Mouse (Mus musculus): Measurements from ENCODE around the gene Psg19. TPM values are rescaled to one million over a fixed set of nuclear protein-coding genes. Genes with fewer than 3 reads are reported as not detected.

The Psg19 gene
- not detected in 2 replicates for polyA plus RNA-seq (2016; fragmentation: Nextera tagmentation; extraction: Ambion mirVana)

DNA sequence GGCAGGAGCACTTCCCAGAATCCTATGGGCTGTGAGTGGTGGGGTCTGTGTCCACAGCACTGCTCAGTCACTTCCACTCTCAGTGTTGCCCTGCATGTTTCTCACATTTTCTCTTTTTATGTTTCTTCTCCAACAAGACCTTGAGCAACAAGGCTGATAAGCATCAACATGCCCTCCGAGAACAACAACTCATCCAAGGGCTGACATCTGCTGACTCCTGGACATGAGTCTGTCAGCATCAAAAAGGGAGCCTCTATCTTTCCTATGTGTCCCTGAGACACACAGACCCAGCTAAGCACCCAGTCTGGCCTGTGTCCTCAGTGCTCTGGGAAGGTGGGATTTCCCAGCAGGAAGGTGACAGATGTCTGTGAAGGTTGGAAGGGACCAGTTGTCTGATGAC is at the start of gene Psg19:
Gene Psg19, minus strand, starts transcription at position 101 of the 400 bp plus-strand sequence.
- H3K27me3 ChIP-seq = no peaks in the 10 kb centered on the region
- no peaks in the 10 kb centered on the region for H3K9me3 ChIP-seq
- no peak within 1 kb of the TSS for H3K4me3 ChIP-seq
- no peak for ATAC-seq (ENCODE audit: insufficient number of reproducible peaks, insufficient read depth, low FRiP score, low TSS enrichment)
- no peak within 1 kb of the TSS for H3K27ac ChIP-seq
- WGBS = 77% methylated on average over 1 of the region's 1 CpGs
- no peaks in the 10 kb centered on the region for H3K36me3 ChIP-seq
- no peak within 1 kb of the TSS for H3K4me2 ChIP-seq (replicated peaks)
- H3K4me1 ChIP-seq = no peaks in the 10 kb centered on the region
- H3K9ac ChIP-seq = no peak within 1 kb of the TSS

DNA sequence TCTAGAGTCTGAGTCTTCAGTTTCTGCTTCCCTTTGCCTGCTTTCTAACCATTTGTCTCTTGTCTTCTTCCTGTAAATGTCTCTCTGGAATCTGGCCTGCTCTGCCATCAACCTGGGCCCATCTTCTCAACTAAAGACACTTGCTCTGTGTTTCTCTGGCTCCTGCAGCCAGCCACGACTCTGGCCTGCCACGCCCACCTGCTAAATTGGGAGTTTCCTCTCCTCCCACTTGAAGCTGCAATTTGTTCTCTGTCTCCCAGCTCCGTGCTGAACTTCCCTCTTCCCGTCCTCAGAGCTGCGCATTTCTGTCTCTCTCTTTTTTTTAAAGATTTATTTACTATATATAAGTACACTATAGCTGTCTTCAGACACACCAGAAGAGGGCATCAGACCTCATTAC is 46.5 kb upstream of the Psg19 start:
- Histone ChIP-seq H3K27me3 (no peaks in the 10 kb centered on the region), H3K36me3 (no peaks in the 10 kb centered on the region), H3K9me3 (no peaks in the 10 kb centered on the region), H3K9ac (no peak overlapping the region), H3K4me3 (no peak overlapping the region), H3K4me2 (replicated peaks) (no peak overlapping the region), H3K4me1 (peaks cover 6% of the 10 kb centered on the region; the same call in 1 of the 2 replicates), H3K27ac (no peak overlapping the region)
- ATAC-seq (ENCODE audit: insufficient number of reproducible peaks, insufficient read depth, low FRiP score, low TSS enrichment) = no peak
- WGBS = 47% methylated on average over 5 of the region's 5 CpGs

GRCm38 (mm10) chr7:18841174-18841567 is 42.9 kb upstream of the Psg19 start:
- ATAC-seq (ENCODE audit: insufficient number of reproducible peaks, insufficient read depth, low FRiP score, low TSS enrichment) = no peak
- Histone ChIP-seq H3K27ac (no peak overlapping the region), H3K4me1 (peaks cover 8% of the 10 kb centered on the region; the same call in 1 of the 2 replicates), H3K9me3 (no peaks in the 10 kb centered on the region), H3K27me3 (no peaks in the 10 kb centered on the region), H3K9ac (no peak overlapping the region), H3K36me3 (no peaks in the 10 kb centered on the region), H3K4me2 (replicated peaks) (peak overlapping the region; percentile 43), H3K4me3 (0 out of 2 replicates have a peak overlapping the region, but pooled peaks have one; percentile 17)
- WGBS = 84% methylated on average over 1 of the region's 1 CpGs

DNA sequence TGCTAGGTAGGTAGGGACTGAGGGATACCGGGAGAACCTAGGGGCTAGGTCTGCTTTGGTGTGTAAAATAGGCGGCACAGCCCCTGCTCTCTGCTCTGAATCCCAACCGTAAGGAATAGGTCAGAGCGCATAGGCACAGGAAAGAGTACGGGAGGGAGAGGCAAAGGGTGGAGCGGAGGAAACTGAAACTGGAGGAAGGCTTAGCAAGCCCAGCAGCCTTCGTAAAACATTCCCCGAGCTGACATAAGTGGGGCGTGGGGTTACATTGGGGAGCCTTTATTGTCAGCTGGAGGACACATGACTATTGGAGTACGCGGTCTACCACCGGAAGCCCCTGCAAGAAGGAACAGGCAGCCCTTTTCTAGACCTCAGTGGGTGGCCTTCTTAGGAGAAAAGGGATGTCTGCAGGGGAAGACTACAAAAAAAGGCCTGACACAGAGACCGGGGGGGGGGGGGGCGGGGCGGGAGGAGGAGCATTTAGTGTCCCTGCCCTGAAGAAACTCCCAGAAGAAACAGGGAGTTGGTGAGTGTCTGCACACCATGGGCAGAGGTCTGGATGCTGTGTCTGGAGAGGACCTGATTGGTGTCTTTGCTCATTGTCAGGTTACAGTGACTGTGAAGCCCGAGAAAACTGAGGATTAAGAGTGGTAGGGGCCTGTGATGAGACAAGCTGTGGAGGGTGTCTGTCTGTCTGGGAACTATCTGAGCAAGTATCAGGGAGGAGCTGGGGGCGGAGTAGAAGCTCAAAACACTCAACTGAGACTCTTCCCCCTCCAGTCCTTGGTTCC is 42.3 kb upstream of the Psg19 start:
- 4% methylated on average over 14 of the region's 17 CpGs for WGBS
- no peaks in the 10 kb centered on the region for H3K36me3 ChIP-seq
- H3K4me2 ChIP-seq (replicated peaks) = peak overlapping the region; percentile 53
- ATAC-seq (ENCODE audit: insufficient number of reproducible peaks, insufficient read depth, low FRiP score, low TSS enrichment) = peak; percentile 88
- no peaks in the 10 kb centered on the region for H3K27me3 ChIP-seq
- H3K9ac ChIP-seq = peak overlapping the region; percentile 42; the same call in 1 of the 2 replicates
- peaks cover 8% of the 10 kb centered on the region; the same call in 1 of the 2 replicates for H3K4me1 ChIP-seq
- H3K27ac ChIP-seq = peak overlapping the region; percentile 77
- H3K4me3 ChIP-seq = peak overlapping the region; percentile 30
- H3K9me3 ChIP-seq = no peaks in the 10 kb centered on the region

DNA sequence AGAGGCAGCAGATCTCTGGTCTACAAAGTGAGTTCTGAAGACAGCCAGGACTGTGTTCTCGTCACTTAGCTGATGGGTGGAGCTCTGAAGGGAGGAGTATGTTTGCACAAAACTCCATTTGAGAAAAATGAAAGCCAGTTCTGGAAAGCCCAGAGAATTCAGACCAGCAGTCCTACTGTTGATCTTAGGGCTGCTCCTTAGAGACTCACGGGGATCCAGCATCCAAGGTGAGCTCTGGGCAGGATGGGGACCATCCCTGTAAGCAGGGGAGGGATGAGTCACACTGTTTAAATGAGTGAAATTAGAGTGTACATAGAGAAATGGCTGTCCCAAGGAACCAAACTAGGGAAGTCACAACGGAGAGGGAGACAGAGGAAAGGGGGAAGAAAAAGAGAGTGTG is 41.5 kb upstream of the Psg19 start, which contains the start of gene Mill2:
Gene Mill2, plus strand, starts transcription at position 102 of the 400 bp plus-strand sequence.
- no peaks in the 10 kb centered on the region for H3K27me3 ChIP-seq
- H3K27ac ChIP-seq = peak within 1 kb of the TSS; percentile 77
- peak within 1 kb of the TSS; percentile 30 for H3K4me3 ChIP-seq
- no peaks in the 10 kb centered on the region for H3K9me3 ChIP-seq
- H3K4me2 ChIP-seq (replicated peaks) = peak within 1 kb of the TSS; percentile 53
- peaks cover 8% of the 10 kb centered on the region; the same call in 1 of the 2 replicates for H3K4me1 ChIP-seq
- H3K36me3 ChIP-seq = no peaks in the 10 kb centered on the region
- 17% methylated on average over 3 of the region's 3 CpGs for WGBS
- ATAC-seq (ENCODE audit: insufficient number of reproducible peaks, insufficient read depth, low FRiP score, low TSS enrichment) = 0 out of 2 replicates have a peak, but pooled peaks have one; percentile 24
- peak within 1 kb of the TSS; percentile 42; the same call in 1 of the 2 replicates for H3K9ac ChIP-seq

- H3K4me1 ChIP-seq = no peaks in the 10 kb centered on the region
- H3K4me3 ChIP-seq = no peak overlapping the region
- 46% methylated on average over 13 of the region's 13 CpGs for WGBS
- no peaks in the 10 kb centered on the region for H3K9me3 ChIP-seq
- H3K27me3 ChIP-seq = no peaks in the 10 kb centered on the region
- H3K27ac ChIP-seq = no peak overlapping the region
- no peak for ATAC-seq (ENCODE audit: insufficient number of reproducible peaks, insufficient read depth, low FRiP score, low TSS enrichment)
- no peaks in the 10 kb centered on the region for H3K36me3 ChIP-seq
- H3K9ac ChIP-seq = no peak overlapping the region
- no peak overlapping the region for H3K4me2 ChIP-seq (replicated peaks)
Measured at GRCm38 (mm10) chr7:18832298-18832697, 34.0 kb upstream of the Psg19 start.

DNA sequence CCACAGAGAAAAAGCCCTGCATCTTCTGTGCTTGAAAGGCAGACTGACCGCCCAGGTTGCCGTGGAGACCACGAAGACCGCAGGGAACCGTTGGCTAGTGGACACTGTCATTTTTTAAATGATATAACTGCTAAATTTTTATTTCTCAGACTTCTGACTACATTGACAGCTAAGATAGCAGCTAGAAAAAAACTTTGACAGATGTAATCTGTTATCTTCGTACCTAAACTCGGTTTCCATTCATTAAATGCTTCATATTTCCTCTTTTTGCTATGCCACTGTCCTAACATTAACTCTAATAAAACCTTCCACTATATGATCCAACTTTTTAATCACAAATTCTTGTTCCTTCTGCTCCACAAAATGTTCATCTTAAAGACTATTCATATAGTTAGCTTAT is 31.2 kb upstream of the Psg19 start:
- no peak for ATAC-seq (ENCODE audit: insufficient number of reproducible peaks, insufficient read depth, low FRiP score, low TSS enrichment)

GRCm38 (mm10) chr7:18828592-18828991 is 30.3 kb upstream of the Psg19 start:
- no peaks in the 10 kb centered on the region for H3K36me3 ChIP-seq
- H3K4me3 ChIP-seq = no peak overlapping the region
- no peak overlapping the region for H3K9ac ChIP-seq
- H3K27ac ChIP-seq = no peak overlapping the region
- no peak overlapping the region for H3K4me2 ChIP-seq (replicated peaks)
- WGBS = 54% methylated on average over 9 of the region's 9 CpGs
- H3K9me3 ChIP-seq = no peaks in the 10 kb centered on the region
- no peak for ATAC-seq (ENCODE audit: insufficient number of reproducible peaks, insufficient read depth, low FRiP score, low TSS enrichment)
- no peaks in the 10 kb centered on the region for H3K4me1 ChIP-seq
- H3K27me3 ChIP-seq = no peaks in the 10 kb centered on the region

More for the DNA sequence above, 31.2 kb upstream of the Psg19 start:
- Histone ChIP-seq H3K4me2 (replicated peaks) (no peak overlapping the region), H3K27ac (no peak overlapping the region), H3K36me3 (no peaks in the 10 kb centered on the region), H3K9me3 (no peaks in the 10 kb centered on the region), H3K4me3 (no peak overlapping the region), H3K4me1 (no peaks in the 10 kb centered on the region), H3K9ac (no peak overlapping the region), H3K27me3 (no peaks in the 10 kb centered on the region)
- WGBS = 90% methylated on average over 7 of the region's 7 CpGs

- no peaks in the 10 kb centered on the region for H3K27me3 ChIP-seq
- no peaks in the 10 kb centered on the region for H3K36me3 ChIP-seq
- no peaks in the 10 kb centered on the region for H3K4me1 ChIP-seq
- no peak overlapping the region for H3K9ac ChIP-seq
- no peaks in the 10 kb centered on the region for H3K9me3 ChIP-seq
- no peak overlapping the region for H3K4me2 ChIP-seq (replicated peaks)
- H3K4me3 ChIP-seq = no peak overlapping the region
- ATAC-seq (ENCODE audit: insufficient number of reproducible peaks, insufficient read depth, low FRiP score, low TSS enrichment) = 0 out of 2 replicates have a peak, but pooled peaks have one; percentile 28
- no peak overlapping the region for H3K27ac ChIP-seq
- 65% methylated on average over 26 of the region's 26 CpGs for WGBS
Measured at GRCm38 (mm10) chr7:18827792-18828546, 29.6 kb upstream of the Psg19 start.

DNA sequence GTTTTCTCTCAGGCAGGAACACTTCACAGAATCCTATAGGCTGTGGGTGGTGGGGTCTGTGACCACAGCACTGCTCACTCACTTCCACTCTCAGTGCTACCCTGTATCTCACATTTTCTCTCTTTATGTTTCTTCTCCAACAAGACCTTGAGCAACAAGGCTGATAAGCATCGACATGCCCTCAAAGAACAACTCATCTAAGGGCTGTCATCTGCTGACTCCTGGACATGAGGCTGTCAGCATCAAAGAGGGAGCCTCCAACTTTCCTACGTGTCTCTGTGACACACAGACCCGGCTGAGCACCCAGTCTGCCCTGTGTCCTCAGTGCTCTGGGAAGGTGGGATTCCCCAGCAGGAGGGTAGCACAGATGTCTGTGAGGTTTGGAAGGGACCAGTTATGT is 23.2 kb upstream of the Psg19 start, which contains the start of gene Psg17:
Gene Psg17, minus strand, starts transcription at position 101 of the 400 bp plus-strand sequence.
- Histone ChIP-seq H3K27ac (no peak within 1 kb of the TSS), H3K36me3 (no peaks in the 10 kb centered on the region), H3K4me3 (no peak within 1 kb of the TSS), H3K4me1 (no peaks in the 10 kb centered on the region), H3K9ac (no peak within 1 kb of the TSS), H3K27me3 (no peaks in the 10 kb centered on the region), H3K9me3 (no peaks in the 10 kb centered on the region), H3K4me2 (replicated peaks) (no peak within 1 kb of the TSS)
- WGBS = 75% methylated on average over 3 of the region's 3 CpGs
- no peak for ATAC-seq (ENCODE audit: insufficient number of reproducible peaks, insufficient read depth, low FRiP score, low TSS enrichment)

GRCm38 (mm10) chr7:18818301-18818700 is 20.0 kb upstream of the Psg19 start:
- Histone ChIP-seq H3K27ac (no peak overlapping the region), H3K27me3 (no peaks in the 10 kb centered on the region), H3K4me1 (no peaks in the 10 kb centered on the region), H3K9ac (no peak overlapping the region), H3K9me3 (no peaks in the 10 kb centered on the region), H3K4me2 (replicated peaks) (no peak overlapping the region), H3K36me3 (no peaks in the 10 kb centered on the region), H3K4me3 (no peak overlapping the region)
- no peak for ATAC-seq (ENCODE audit: insufficient number of reproducible peaks, insufficient read depth, low FRiP score, low TSS enrichment)
- 81% methylated on average over 9 of the region's 9 CpGs for WGBS

All from embryonic facial prominence, embryonic 12.5 days (tissue).